In genomic region chr16:35653951-35654350, GRCm38 (mm10) we compare ENCODE assay signal across 21 mouse cellular contexts.
DNase-seq lines count a peak whose midpoint lies in the region; ATAC-seq and TF ChIP-seq lines count a peak whose summit lies in the region.
"Had no signal": no experiment of that assay in that cellular context is flagged by ENCODE, and none has a peak within 500 bp of the region (broad histone marks: within the 10 kb centered on the region; RNA-seq: fewer than 3 reads in every experiment).

No protein-coding gene starts in this region.

- TF ChIP-seq POLR2A in brain, embryonic 14.5 days (IDR thresholded peaks at IDR 0.05; ENCODE audit: borderline replicate concordance, extremely low read depth, insufficient read depth, insufficient read length, poor library complexity, severe bottlenecking): no peak

- no peaks in the 10 kb centered on the region for H3K27me3 ChIP-seq in forebrain, embryonic 14.5 days (replicated peaks; ENCODE audit: control insufficient read depth, insufficient read depth, low read length)
- H3K27me3 ChIP-seq in forebrain, embryonic 15.5 days: no peaks in the 10 kb centered on the region
- peaks cover 14% of the 10 kb centered on the region for H3K27me3 ChIP-seq in heart, embryonic 11.5 days (ENCODE audit: control insufficient read depth, insufficient read depth, low read length)

- no peak overlapping the region for H3K4me2 ChIP-seq in forebrain, embryonic 14.5 days (ENCODE audit: low read length)
- no peak overlapping the region for H3K4me2 ChIP-seq in forebrain, embryonic 15.5 days (replicated peaks)
- H3K4me2 ChIP-seq in heart, embryonic 11.5 days: no peak overlapping the region

- no peaks in the 10 kb centered on the region for H3K4me1 ChIP-seq in forebrain, embryonic 14.5 days (ENCODE audit: control insufficient read depth, insufficient read depth, low read length)
- H3K4me1 ChIP-seq in forebrain, embryonic 15.5 days: peaks cover 4% of the 10 kb centered on the region; the same call in 1 of the 2 replicates
- H3K4me1 ChIP-seq in heart, embryonic 11.5 days (ENCODE audit: control insufficient read depth, insufficient read depth, low read length): no peaks in the 10 kb centered on the region

- no peak for ATAC-seq in forebrain, embryonic 14.5 days
- no peak for ATAC-seq in forebrain, embryonic 15.5 days (replicated peaks)
- no peak for ATAC-seq in heart, embryonic 11.5 days (replicated peaks; ENCODE audit: insufficient number of reproducible peaks, low FRiP score, low TSS enrichment)
- ATAC-seq: activated CD4-positive, CD25-positive, alpha-beta regulatory T cell, adult 4 months; CD4-positive, CD25-positive, alpha-beta regulatory T cell, adult 4 months; Patski had no signal

- peaks cover 32% of the 10 kb centered on the region for H3K36me3 ChIP-seq in forebrain, embryonic 14.5 days (ENCODE audit: control insufficient read depth, insufficient read depth, low read length)
- H3K36me3 ChIP-seq in forebrain, embryonic 15.5 days: no peaks in the 10 kb centered on the region
- no peaks in the 10 kb centered on the region for H3K36me3 ChIP-seq in heart, embryonic 11.5 days (ENCODE audit: control insufficient read depth, insufficient read depth, low read length)
- H3K36me3 ChIP-seq: G1E had no signal

- WGBS in forebrain, embryonic 14.5 days: 59% methylated on average over 5 of the region's 5 CpGs
- 43% methylated on average over 5 of the region's 5 CpGs for WGBS in forebrain, embryonic 15.5 days
- WGBS in heart, embryonic 11.5 days (ENCODE audit: insufficient replicate concordance): 74% methylated on average over 5 of the region's 5 CpGs

- no peak for TF ChIP-seq CTCF in brain, embryonic 14.5 days (IDR thresholded peaks at IDR 0.05; ENCODE audit: borderline replicate concordance, extremely low read depth, insufficient read depth, insufficient read length)

- DNase-seq in forebrain, embryonic 14.5 days (ENCODE audit: low spot score): peak; percentile 21
- peak; percentile 79 for DNase-seq in heart, adult 11 months
- peak; percentile 56 for DNase-seq in brain, embryonic 14.5 days (ENCODE audit: low read depth)
- no peak for DNase-seq in layer of hippocampus, adult 9-10 months (ENCODE audit: low spot score)
- DNase-seq: adrenal gland, adult 2 months; adrenal gland, adult 8-10 months; adrenal gland, postnatal 10 days; adrenal gland, postnatal 14 days; adrenal gland, postnatal 25 days; adrenal gland, postnatal 36 days; B cell, adult 2 months; cerebellum, adult 11 months; cerebellum, adult 11-12 months; cerebellum, adult 18-20 months; cerebellum, adult 2 months had no signal

- H3K9ac ChIP-seq in forebrain, embryonic 14.5 days (ENCODE audit: low read length): no peak overlapping the region
- no peak overlapping the region for H3K9ac ChIP-seq in forebrain, embryonic 15.5 days (replicated peaks)
- H3K9ac ChIP-seq in heart, embryonic 11.5 days (ENCODE audit: low read depth, low read length): no peak overlapping the region

- no peaks in the 10 kb centered on the region for H3K9me3 ChIP-seq in forebrain, embryonic 14.5 days (replicated peaks; ENCODE audit: control insufficient read depth, low read length)
- H3K9me3 ChIP-seq in forebrain, embryonic 15.5 days: no peaks in the 10 kb centered on the region
- no peaks in the 10 kb centered on the region for H3K9me3 ChIP-seq in heart, embryonic 11.5 days (replicated peaks; ENCODE audit: control insufficient read depth, low read length)
- H3K9me3 ChIP-seq: G1E had no signal

- no peak overlapping the region for H3K4me3 ChIP-seq in forebrain, embryonic 14.5 days (ENCODE audit: low read depth, low read length)
- H3K4me3 ChIP-seq in forebrain, embryonic 15.5 days: no peak overlapping the region
- H3K4me3 ChIP-seq in heart, embryonic 11.5 days (ENCODE audit: low read depth, low read length): no peak overlapping the region

- H3K27ac ChIP-seq in forebrain, embryonic 14.5 days (ENCODE audit: low read depth, low read length): no peak overlapping the region
- H3K27ac ChIP-seq in forebrain, embryonic 15.5 days (replicated peaks): no peak overlapping the region
- no peak overlapping the region for H3K27ac ChIP-seq in heart, embryonic 11.5 days (ENCODE audit: low read depth, low read length)
